Comparison of ENCODE assay signal across 15 mouse cellular contexts in the genomic region with DNA sequence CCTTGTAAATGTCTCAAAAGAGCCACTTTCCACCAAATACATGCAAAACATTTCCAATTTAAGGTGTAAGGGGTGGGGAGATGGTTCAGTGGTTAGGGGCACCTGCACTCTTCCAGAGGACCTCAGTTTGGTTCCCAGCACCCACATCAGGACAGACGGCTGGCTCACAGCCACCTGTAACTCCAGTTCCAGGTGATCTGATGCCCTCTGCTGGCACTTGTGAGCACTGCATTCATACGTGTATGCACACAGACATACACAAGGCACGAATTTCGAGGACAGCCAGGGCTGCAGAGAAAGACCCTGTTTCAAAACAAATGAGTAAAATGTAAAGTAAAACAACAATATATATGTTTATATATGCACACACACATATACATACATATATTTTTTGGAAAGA. TPM values are rescaled to one million over a fixed set of nuclear protein-coding genes. Genes with fewer than 3 reads are reported as not detected.
A peak's percentile ranks its signal among the peaks of the same experiment; 100 is the strongest.
DNase-seq lines count a peak whose midpoint lies in the region; ATAC-seq and TF ChIP-seq lines count a peak whose summit lies in the region.
"Had no signal": no experiment of that assay in that cellular context is flagged by ENCODE, and none has a peak within 500 bp of the region (broad histone marks: within the 10 kb centered on the region; RNA-seq: fewer than 3 reads in every experiment).

No protein-coding gene starts in this region.

- no peaks in the 10 kb centered on the region for H3K27me3 ChIP-seq in liver, embryonic 11.5 days (replicated peaks; ENCODE audit: control insufficient read depth, insufficient read depth, low read length)
- no peaks in the 10 kb centered on the region for H3K27me3 ChIP-seq in ES-Bruce4 (ENCODE audit: control insufficient read depth, insufficient read depth, low read length, poor library complexity, severe bottlenecking)
- no peaks in the 10 kb centered on the region for H3K27me3 ChIP-seq in liver, embryonic 14.5 days (ENCODE audit: control insufficient read depth, insufficient read depth, low read length)
- H3K27me3 ChIP-seq: forebrain, embryonic 12.5 days; kidney, embryonic 15.5 days; lung, embryonic 15.5 days; midbrain, embryonic 13.5 days had no signal

- intact Hi-C loops in left cerebral cortex, postnatal 4 days (cut with DNase I) = no loop called here

- H3K36me3 ChIP-seq in liver, embryonic 11.5 days (ENCODE audit: control insufficient read depth, insufficient read depth, low read length) = peaks cover 41% of the 10 kb centered on the region
- H3K36me3 ChIP-seq in ES-Bruce4 (ENCODE audit: control insufficient read depth, insufficient read depth, low read length, poor library complexity, severe bottlenecking) = peaks cover 11% of the 10 kb centered on the region; the same call in 1 of the 2 replicates
- H3K36me3 ChIP-seq in liver, embryonic 14.5 days (replicated peaks; ENCODE audit: control insufficient read depth, insufficient read depth, low read depth) = peaks cover 6% of the 10 kb centered on the region

- 0 out of 2 replicates have a peak, but pooled peaks have one; percentile 18 for TF ChIP-seq EP300 in ES-Bruce4 (IDR thresholded peaks at IDR 0.05; ENCODE audit: insufficient read depth, low read depth, low read length)
- TF ChIP-seq EP300 in liver, embryonic 14.5 days (IDR thresholded peaks at IDR 0.05; ENCODE audit: low read depth) = no peak

- no peak overlapping the region for H3K4me3 ChIP-seq in liver, embryonic 11.5 days (ENCODE audit: low read depth, low read length)
- H3K4me3 ChIP-seq in ES-Bruce4 (ENCODE audit: low read depth, low read length) = no peak overlapping the region
- H3K4me3 ChIP-seq in liver, embryonic 14.5 days (ENCODE audit: insufficient read depth in 1 of 2, low read depth in 2 of 2, low read length in 2 of 2) = no peak overlapping the region
- H3K4me3 ChIP-seq: forebrain, embryonic 12.5 days; kidney, embryonic 15.5 days; lung, embryonic 15.5 days; midbrain, embryonic 13.5 days had no signal

- 95% methylated on average over 4 of the region's 4 CpGs for WGBS in liver, embryonic 11.5 days
- WGBS in liver, embryonic 14.5 days (ENCODE audit: insufficient replicate concordance) = 94% methylated on average over 4 of the region's 4 CpGs

- H3K4me2 ChIP-seq in liver, embryonic 11.5 days = no peak overlapping the region
- H3K4me2 ChIP-seq in liver, embryonic 14.5 days (ENCODE audit: low read depth) = no peak overlapping the region
- H3K4me2 ChIP-seq: forebrain, embryonic 12.5 days; kidney, embryonic 15.5 days; lung, embryonic 15.5 days; midbrain, embryonic 13.5 days had no signal

- H3K27ac ChIP-seq in liver, embryonic 11.5 days (ENCODE audit: low read depth, low read length) = no peak overlapping the region
- no peak overlapping the region for H3K27ac ChIP-seq in ES-Bruce4 (ENCODE audit: insufficient read depth, low read length)
- H3K27ac ChIP-seq in liver, embryonic 14.5 days = no peak overlapping the region
- H3K27ac ChIP-seq: forebrain, embryonic 12.5 days; kidney, embryonic 15.5 days; lung, embryonic 15.5 days; midbrain, embryonic 13.5 days had no signal

- peak; percentile 45 for DNase-seq in CD4-positive, CD25-positive, alpha-beta regulatory T cell, adult 2 months (ENCODE audit: low read depth, low spot score)
- DNase-seq in liver = peak; percentile 38
- no peak for DNase-seq in liver, embryonic 11.5 days (ENCODE audit: low spot score)
- no peak for DNase-seq in liver, embryonic 14.5 days (ENCODE audit: low read depth in 3 of 3, low spot score in 3 of 3)
- no peak for DNase-seq in frontal cortex, adult 2 months (ENCODE audit: extremely low spot score in 1 of 2, low spot score in 1 of 2)
- DNase-seq in left cerebral cortex, postnatal 4 days = no peak

- peak; percentile 77 for TF ChIP-seq CTCF in ES-Bruce4 (IDR thresholded peaks at IDR 0.05; ENCODE audit: low read depth, low read length)
- peak; percentile 76 for TF ChIP-seq CTCF in liver, embryonic 14.5 days (IDR thresholded peaks at IDR 0.05; ENCODE audit: low read depth)

- H3K9ac ChIP-seq in liver, embryonic 11.5 days (ENCODE audit: low read depth, low read length) = no peak overlapping the region
- H3K9ac ChIP-seq in ES-Bruce4 (ENCODE audit: low read depth, poor library complexity, severe bottlenecking) = no peak overlapping the region
- no peak overlapping the region for H3K9ac ChIP-seq in liver, embryonic 14.5 days (replicated peaks)
- H3K9ac ChIP-seq: forebrain, embryonic 12.5 days; kidney, embryonic 15.5 days; lung, embryonic 15.5 days; midbrain, embryonic 13.5 days had no signal

- H3K9me3 ChIP-seq in liver, embryonic 11.5 days (ENCODE audit: control insufficient read depth, low read length) = no peaks in the 10 kb centered on the region
- H3K9me3 ChIP-seq in ES-Bruce4 (replicated peaks; ENCODE audit: control insufficient read depth, insufficient read depth, low read length, poor library complexity, severe bottlenecking) = no peaks in the 10 kb centered on the region
- H3K9me3 ChIP-seq in liver, embryonic 14.5 days (ENCODE audit: control insufficient read depth, low read length) = peaks cover 2% of the 10 kb centered on the region
- H3K9me3 ChIP-seq: forebrain, embryonic 12.5 days; lung, embryonic 15.5 days had no signal

- ATAC-seq in CD4-positive, CD25-positive, alpha-beta regulatory T cell, adult 4 months = no peak
- ATAC-seq in liver, embryonic 11.5 days (replicated peaks; ENCODE audit: low FRiP score) = no peak
- no peak for ATAC-seq in liver, embryonic 14.5 days (ENCODE audit: insufficient read depth)
- ATAC-seq: midbrain, embryonic 13.5 days had no signal

- peaks cover 29% of the 10 kb centered on the region for H3K4me1 ChIP-seq in liver, embryonic 11.5 days (replicated peaks; ENCODE audit: control insufficient read depth, insufficient read depth, low read length)
- peaks cover 3% of the 10 kb centered on the region for H3K4me1 ChIP-seq in ES-Bruce4 (ENCODE audit: control insufficient read depth, insufficient read depth, low read length)
- H3K4me1 ChIP-seq in liver, embryonic 14.5 days (replicated peaks; ENCODE audit: control insufficient read depth in 2 of 2, insufficient read depth in 2 of 2, low read length in 1 of 2) = peaks cover 0 to 16% of the 10 kb centered on the region in 2 experiments; a peak in 3 of 4 replicates

- no peak for TF ChIP-seq POLR2A in ES-Bruce4 (IDR thresholded peaks at IDR 0.05; ENCODE audit: insufficient read depth, low read length)

RNA-seq across cellular contexts. Expression of gene Ak1, which starts 4.0 kb away (rescaled TPM):
- not detected for polyA plus RNA-seq in CD4-positive, CD25-positive, alpha-beta regulatory T cell, adult 4 months (2017; shearing (Covaris generic))
- polyA plus RNA-seq in liver, embryonic 11.5 days (2014; fragmentation: Nextera tagmentation; extraction: Ambion mirVana) = 6.7 and 8.3 TPM in 2 replicates
- polyA plus RNA-seq in ES-Bruce4 (2011; ENCODE audit: insufficient read depth, insufficient read length, low read depth, missing spikeins) = 71.8 and 74.7 TPM in 2 replicates
- polyA plus RNA-seq in liver, embryonic 14.5 days (2012; rRNA removed) = 0.34 and 0.37 TPM in 2 replicates
- 0.44 and 0.59 TPM in 2 replicates for polyA plus RNA-seq in liver, embryonic 14.5 days (2014; fragmentation: Nextera tagmentation; extraction: Ambion mirVana)
- polyA plus RNA-seq in frontal cortex, adult 2 months (2012; rRNA removed) = 151 and 154 TPM in 2 replicates
- 100 to 1,000 TPM; 100 to 106 TPM for total RNA-seq in left cerebral cortex, postnatal 4 days (2021)

RNA-seq across cellular contexts. Expression of gene St6galnac6, which starts 18.1 kb away (rescaled TPM):
- polyA plus RNA-seq in CD4-positive, CD25-positive, alpha-beta regulatory T cell, adult 4 months (2017; shearing (Covaris generic)) = 1 to 10 TPM; 3.1 to 4.7 TPM
- polyA plus RNA-seq in liver, embryonic 11.5 days (2014; fragmentation: Nextera tagmentation; extraction: Ambion mirVana) = 9.6 and 10.6 TPM in 2 replicates
- polyA plus RNA-seq in ES-Bruce4 (2011; ENCODE audit: insufficient read depth, insufficient read length, low read depth, missing spikeins) = 22.5 and 24.2 TPM in 2 replicates
- 9.9 and 14.3 TPM in 2 replicates for polyA plus RNA-seq in liver, embryonic 14.5 days (2012; rRNA removed)
- polyA plus RNA-seq in liver, embryonic 14.5 days (2014; fragmentation: Nextera tagmentation; extraction: Ambion mirVana) = 3.2 and 4.4 TPM in 2 replicates
- 98.8 and 112 TPM in 2 replicates for polyA plus RNA-seq in frontal cortex, adult 2 months (2012; rRNA removed)
- 10 to 100 TPM; 78.8 to 91.8 TPM for total RNA-seq in left cerebral cortex, postnatal 4 days (2021)

RNA-seq across cellular contexts. Expression of gene Eng, which starts 28.8 kb away (rescaled TPM):
- not detected for polyA plus RNA-seq in CD4-positive, CD25-positive, alpha-beta regulatory T cell, adult 4 months (2017; shearing (Covaris generic))
- 39.2 and 40.1 TPM in 2 replicates for polyA plus RNA-seq in liver, embryonic 11.5 days (2014; fragmentation: Nextera tagmentation; extraction: Ambion mirVana)
- polyA plus RNA-seq in ES-Bruce4 (2011; ENCODE audit: insufficient read depth, insufficient read length, low read depth, missing spikeins) = 20.0 and 20.8 TPM in 2 replicates
- polyA plus RNA-seq in liver, embryonic 14.5 days (2012; rRNA removed) = 15.4 and 17.6 TPM in 2 replicates
- 13.9 and 16.5 TPM in 2 replicates for polyA plus RNA-seq in liver, embryonic 14.5 days (2014; fragmentation: Nextera tagmentation; extraction: Ambion mirVana)
- 34.7 and 37.7 TPM in 2 replicates for polyA plus RNA-seq in frontal cortex, adult 2 months (2012; rRNA removed)
- 10 to 100 TPM; 21.2 to 26.1 TPM for total RNA-seq in left cerebral cortex, postnatal 4 days (2021)

RNA-seq across cellular contexts. Expression of gene St6galnac4, which starts 30.7 kb away (rescaled TPM):
- 10 to 100 TPM; 25.2 to 38.6 TPM for polyA plus RNA-seq in CD4-positive, CD25-positive, alpha-beta regulatory T cell, adult 4 months (2017; shearing (Covaris generic))
- polyA plus RNA-seq in liver, embryonic 11.5 days (2014; fragmentation: Nextera tagmentation; extraction: Ambion mirVana) = 26.0 and 28.8 TPM in 2 replicates
- 9.4 and 9.7 TPM in 2 replicates for polyA plus RNA-seq in ES-Bruce4 (2011; ENCODE audit: insufficient read depth, insufficient read length, low read depth, missing spikeins)
- 5.4 and 5.6 TPM in 2 replicates for polyA plus RNA-seq in liver, embryonic 14.5 days (2012; rRNA removed)
- polyA plus RNA-seq in liver, embryonic 14.5 days (2014; fragmentation: Nextera tagmentation; extraction: Ambion mirVana) = 6.2 and 6.8 TPM in 2 replicates
- polyA plus RNA-seq in frontal cortex, adult 2 months (2012; rRNA removed) = 32.4 and 34.4 TPM in 2 replicates
- total RNA-seq in left cerebral cortex, postnatal 4 days (2021) = 10 to 100 TPM; 35.7 to 38.4 TPM

RNA-seq across cellular contexts. Expression of gene 9430097D07Rik, which starts 42.1 kb away (rescaled TPM):
- polyA plus RNA-seq in CD4-positive, CD25-positive, alpha-beta regulatory T cell, adult 4 months (2017; shearing (Covaris generic)) = not detected
- not detected in 2 replicates for polyA plus RNA-seq in liver, embryonic 11.5 days (2014; fragmentation: Nextera tagmentation; extraction: Ambion mirVana)
- 0.44 TPM in 1 of 2 replicates, not detected in the other for polyA plus RNA-seq in ES-Bruce4 (2011; ENCODE audit: insufficient read depth, insufficient read length, low read depth, missing spikeins)
- not detected in 2 replicates for polyA plus RNA-seq in liver, embryonic 14.5 days (2012; rRNA removed)
- polyA plus RNA-seq in liver, embryonic 14.5 days (2014; fragmentation: Nextera tagmentation; extraction: Ambion mirVana) = 0.06 TPM in 1 of 2 replicates, not detected in the other
- polyA plus RNA-seq in frontal cortex, adult 2 months (2012; rRNA removed) = 0.38 and 0.46 TPM in 2 replicates
- total RNA-seq in left cerebral cortex, postnatal 4 days (2021) = under 1 TPM; 0.62 to 0.84 TPM
- total RNA-seq: hematopoietic stem cell, adult 5-6 weeks had no signal
- polyA plus RNA-seq: gonadal fat pad, adult 2 months; stomach, embryonic 14.5 days had no signal

Comparison
In these comparisons a context has a peak if more than half of its experiments do, and no peak if none do; other contexts are left out.
1. DNase-seq: peak in CD4-positive, CD25-positive, alpha-beta regulatory T cell, adult 2 months (single experiment) and liver (single experiment); none in liver, embryonic 11.5 days (single experiment), liver, embryonic 14.5 days (0 of 3), frontal cortex, adult 2 months (0 of 2) and left cerebral cortex, postnatal 4 days (single experiment).
2. RNA of gene Eng, which starts 28.8 kb away (polyA plus RNA-seq): 39.2 to 40.1 TPM in liver, embryonic 11.5 days, 34.7 to 37.7 TPM in frontal cortex, adult 2 months, 20.0 to 20.8 TPM in ES-Bruce4 and 13.9 to 17.6 TPM in liver, embryonic 14.5 days; not detected in CD4-positive, CD25-positive, alpha-beta regulatory T cell, adult 4 months; every median in the first group is over 10 times any median in the second.